Mouse (Mus musculus) embryonic stem cell, embryonic (primary cell): ENCODE data around the gene Gm765.

Experiments used
- CTCF ChIA-PET, 4 experiments: fragments of 300-600 bp in 2 of 4; fragments of 350-600 bp in 2 of 4; sonication (Branson Sonifier 250); formaldehyde crosslinking; loops; one replicate each; lab custom pipeline; 2022; ENCODE audit warnings: inconsistent platforms in 2 of 4; lab: Charles Lee
- POLR2A ChIA-PET, 4 experiments: fragments of 300-600 bp in 2 of 4; fragments of 350-600 bp in 2 of 4; sonication (Branson Sonifier 250); formaldehyde crosslinking; loops; one replicate each; lab custom pipeline; 2022; ENCODE audit warnings: antibody characterized with exemption in 4 of 4, inconsistent platforms in 1 of 4; lab: Charles Lee

Gm765 gene

GRCm38 (mm10) chr6:98342654-98343053 lies at the start of gene Gm765:
TSS of gene Gm765 (minus strand) at chr6:98342754.
- POLR2A ChIA-PET: no interaction called here
- CTCF ChIA-PET: no interaction called here

GRCm38 (mm10) chr6:98385487-98385886 lies 42.9 kb upstream of the Gm765 start:
- ChIA-PET POLR2A (no interaction called here), CTCF (no interaction called here)

GRCm38 (mm10) chr6:98384431-98384830 lies 41.9 kb upstream of the Gm765 start:
- POLR2A ChIA-PET: no interaction called here
- CTCF ChIA-PET: no interaction called here

- CTCF ChIA-PET: interaction anchor here (0.5 to 1.2 kb wide), 10 partner anchors 18 to 1717 kb away, joined by 3 to 7 read pairs (median 4); no protein-coding TSS in a partner anchor
- POLR2A ChIA-PET: interaction anchor here in 1 of 4 experiments (0.7 kb wide), 1 partner anchor 8 kb away, joined by 3 read pairs; no protein-coding TSS in a partner anchor
Observed at GRCm38 (mm10) chr6:98383411-98383810, 40.9 kb upstream of the Gm765 start.

GRCm38 (mm10) chr6:98366199-98366598 lies 23.6 kb upstream of the Gm765 start:
- ChIA-PET POLR2A (no interaction called here), CTCF (no interaction called here)

GRCm38 (mm10) chr6:98355271-98355670 lies 12.7 kb upstream of the Gm765 start:
- ChIA-PET CTCF (no interaction called here), POLR2A (no interaction called here)

GRCm38 (mm10) chr6:98353285-98353684 lies 10.7 kb upstream of the Gm765 start:
- POLR2A ChIA-PET: no interaction called here
- CTCF ChIA-PET: interaction anchor here in 1 of 4 experiments (0.6 kb wide), 1 partner anchor 672 kb away, joined by 8 read pairs; no protein-coding TSS in a partner anchor

GRCm38 (mm10) chr6:98332714-98333113 lies 9.8 kb downstream of the Gm765 start:
- CTCF ChIA-PET: no interaction called here
- POLR2A ChIA-PET: no interaction called here

GRCm38 (mm10) chr6:98311659-98312058 lies 30.9 kb downstream of the Gm765 start:
- CTCF ChIA-PET: no interaction called here
- POLR2A ChIA-PET: no interaction called here

GRCm38 (mm10) chr6:98307647-98308046 lies 34.9 kb downstream of the Gm765 start:
- POLR2A ChIA-PET: no interaction called here
- CTCF ChIA-PET: no interaction called here

- CTCF ChIA-PET: no interaction called here
- POLR2A ChIA-PET: no interaction called here
Observed at GRCm38 (mm10) chr6:98307159-98307558, 35.4 kb downstream of the Gm765 start.

GRCm38 (mm10) chr6:98292064-98292463 lies 50.5 kb downstream of the Gm765 start:
- ChIA-PET CTCF (no interaction called here), POLR2A (interaction anchor here in 2 of 4 experiments (0.6 kb wide), 2 partner anchors 204 to 543 kb away, joined by 3 read pairs; no protein-coding TSS in a partner anchor)

GRCm38 (mm10) chr6:98288316-98288715 lies 54.2 kb downstream of the Gm765 start:
- POLR2A ChIA-PET: no interaction called here
- CTCF ChIA-PET: no interaction called here

- CTCF ChIA-PET: no interaction called here
Observed at GRCm38 (mm10) chr6:98287521-98287920, 55.0 kb downstream of the Gm765 start.

GRCm38 (mm10) chr6:98285190-98285589 lies 57.4 kb downstream of the Gm765 start:
- ChIA-PET CTCF (no interaction called here), POLR2A (no interaction called here)

More at GRCm38 (mm10) chr6:98287521-98287920, 55.0 kb downstream of the Gm765 start:
- POLR2A ChIA-PET: no interaction called here

GRCm38 (mm10) chr6:98282791-98283190 lies 59.8 kb downstream of the Gm765 start:
- POLR2A ChIA-PET: no interaction called here
- CTCF ChIA-PET: no interaction called here

- ChIA-PET POLR2A (no interaction called here), CTCF (interaction anchor here in 2 of 4 experiments (0.6 to 1.0 kb wide), 2 partner anchors 167 to 237 kb away, joined by 3 to 8 read pairs; no protein-coding TSS in a partner anchor)
Observed at GRCm38 (mm10) chr6:98271553-98271952, 71.0 kb downstream of the Gm765 start.

- CTCF ChIA-PET: interaction anchor here in 3 of 4 experiments (0.5 to 1.5 kb wide), 4 partner anchors 147 to 159 kb away, joined by 3 to 6 read pairs (median 4); no protein-coding TSS in a partner anchor
- POLR2A ChIA-PET: interaction anchor here in 1 of 4 experiments (0.8 kb wide), 1 partner anchor 1050 kb away, joined by 3 read pairs; no protein-coding TSS in a partner anchor
Observed at GRCm38 (mm10) chr6:98262961-98263360, 79.6 kb downstream of the Gm765 start.

GRCm38 (mm10) chr6:98259016-98259415 lies 83.5 kb downstream of the Gm765 start:
- ChIA-PET POLR2A (no interaction called here), CTCF (no interaction called here)

- CTCF ChIA-PET: interaction anchor here in 1 of 4 experiments (0.6 kb wide), 1 partner anchor 136 kb away, joined by 4 read pairs; no protein-coding TSS in a partner anchor
- POLR2A ChIA-PET: no interaction called here
Observed at GRCm38 (mm10) chr6:98246449-98246848, 96.1 kb downstream of the Gm765 start.

- POLR2A ChIA-PET: interaction anchor here in 1 of 4 experiments (0.6 to 0.7 kb wide), 2 partner anchors 268 to 967 kb away, joined by 3 read pairs; no protein-coding TSS in a partner anchor
- CTCF ChIA-PET: interaction anchor here in 1 of 4 experiments (0.7 kb wide), 1 partner anchor 10 kb away, joined by 4 read pairs; no protein-coding TSS in a partner anchor
Observed at GRCm38 (mm10) chr6:98243186-98243585, 99.4 kb downstream of the Gm765 start.
